Mouse (Mus musculus): Measurements from ENCODE around the gene Ift140.
"Not testable (repeated sequence)": the region's sequence is repeated elsewhere in the genome, so short reads cannot be mapped to it uniquely, and the experiment has no call there.

The Ift140 gene

GRCm38 (mm10) chr17:25117263-25117662, 101.4 kb downstream of the Ift140 start:
- peak; percentile 62 for DNase-seq (ENCODE audit: low read depth)

DNA sequence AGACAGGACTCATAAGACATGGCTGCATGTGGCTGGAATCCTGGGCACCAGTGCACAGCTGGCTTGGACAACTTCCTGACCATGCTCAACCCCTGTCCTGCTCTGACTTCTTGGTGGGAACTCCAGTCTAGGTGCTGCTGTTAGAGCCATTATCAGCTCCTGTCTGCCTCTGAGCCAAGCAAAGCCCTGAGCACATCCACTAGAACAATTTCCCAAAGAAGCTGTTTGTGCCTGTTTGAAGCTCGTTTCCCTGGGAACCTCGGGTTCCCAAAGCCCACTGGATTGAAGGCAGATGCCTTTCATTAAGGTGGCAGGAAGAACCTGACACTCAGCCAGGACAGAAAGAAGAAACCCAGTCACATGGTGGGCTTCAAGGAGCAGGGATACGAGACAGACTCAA, 104.5 kb downstream of the Ift140 start, which contains the start of gene Ptx4:
Ptx4 (plus strand) TSS at position 355 of the 400 bp plus-strand sequence.
- DNase-seq (ENCODE audit: low read depth) = no peak

GRCm38 (mm10) chr17:25123979-25124378, 108.1 kb downstream of the Ift140 start:
- DNase-seq (ENCODE audit: low read depth) = no peak

DNA sequence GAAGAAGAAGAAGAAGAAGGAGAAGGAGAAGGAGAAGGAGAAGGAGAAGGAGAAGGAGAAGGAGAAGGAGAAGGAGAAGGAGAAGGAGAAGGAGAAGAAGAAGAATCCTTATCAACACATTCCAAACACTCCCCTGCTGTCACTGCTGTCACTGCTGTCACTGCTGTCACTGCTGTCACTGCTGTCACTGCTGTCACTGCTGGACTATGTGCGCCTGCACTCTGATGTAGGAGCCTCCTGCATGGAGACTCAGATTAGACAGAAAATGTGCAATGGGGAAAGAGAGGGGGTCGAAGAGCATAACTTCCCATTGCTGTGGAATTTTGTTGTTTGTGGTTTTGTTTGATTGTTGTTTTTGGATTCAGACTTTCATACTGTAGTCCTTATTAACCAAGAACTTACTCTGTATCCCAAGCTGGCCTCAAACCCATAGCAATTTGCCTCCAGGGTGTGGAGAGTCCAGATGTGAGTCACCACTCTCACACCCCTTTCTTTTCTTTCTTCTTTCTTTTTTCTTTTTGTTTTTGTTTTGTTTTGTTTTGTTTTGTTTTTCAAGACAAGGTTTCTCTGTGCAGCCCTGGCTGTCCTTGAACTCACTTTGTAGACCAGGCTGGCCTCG, 109.7 kb downstream of the Ift140 start:
- DNase-seq (ENCODE audit: low read depth) = not testable (repeated sequence)

- DNase-seq (ENCODE audit: low read depth) = no peak
These were observed 111.2 kb downstream of the Ift140 start for GRCm38 (mm10) chr17:25127079-25127478.

GRCm38 (mm10) chr17:25127681-25128080, 111.8 kb downstream of the Ift140 start:
- DNase-seq (ENCODE audit: low read depth) = no peak

DNA sequence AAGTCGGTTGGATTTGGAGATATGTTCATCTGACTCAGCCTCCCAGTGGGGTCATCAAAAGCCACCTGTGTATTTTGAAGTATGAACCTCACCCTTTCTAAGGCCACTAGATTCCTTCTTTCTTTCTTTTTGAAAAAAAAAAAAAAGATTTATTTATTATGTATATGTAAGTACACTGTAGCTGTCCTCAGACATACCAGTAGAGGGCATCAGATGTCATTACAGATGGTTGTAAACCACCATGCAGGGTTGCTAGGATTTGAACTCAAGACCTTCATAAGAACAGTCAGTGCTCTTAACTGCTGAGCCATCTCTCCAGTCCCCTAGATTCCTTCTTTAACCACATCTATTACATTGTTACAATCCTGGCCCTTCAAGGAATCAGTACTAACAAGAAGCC, 114.2 kb downstream of the Ift140 start:
- DNase-seq (ENCODE audit: low read depth) = no peak

DNA sequence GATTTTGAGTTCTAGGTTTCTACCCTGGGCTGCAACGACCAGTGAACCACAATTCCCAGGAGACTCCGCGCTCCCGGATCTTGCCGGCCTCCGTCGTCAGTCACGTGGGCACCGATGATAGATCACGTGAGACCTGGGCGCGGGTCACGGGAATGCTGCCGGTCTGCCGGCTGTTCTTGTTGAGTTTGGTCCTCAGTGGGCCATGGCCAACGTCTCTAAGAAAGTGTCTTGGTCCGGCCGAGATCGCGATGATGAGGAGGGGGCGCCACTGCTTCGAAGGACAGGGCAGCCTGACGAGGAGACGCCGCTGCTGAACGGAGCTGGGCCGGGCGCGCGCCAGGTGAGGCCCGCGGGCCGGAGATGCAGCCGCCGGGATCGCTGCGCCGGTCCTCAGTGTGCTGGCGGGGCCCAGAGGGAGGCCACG, 117.4 kb downstream of the Ift140 start, which contains the start of gene Clcn7:
Clcn7 (plus strand) TSS at position 117 of the 424 bp plus-strand sequence.
- DNase-seq (ENCODE audit: low read depth) = peak; percentile 72

DNA sequence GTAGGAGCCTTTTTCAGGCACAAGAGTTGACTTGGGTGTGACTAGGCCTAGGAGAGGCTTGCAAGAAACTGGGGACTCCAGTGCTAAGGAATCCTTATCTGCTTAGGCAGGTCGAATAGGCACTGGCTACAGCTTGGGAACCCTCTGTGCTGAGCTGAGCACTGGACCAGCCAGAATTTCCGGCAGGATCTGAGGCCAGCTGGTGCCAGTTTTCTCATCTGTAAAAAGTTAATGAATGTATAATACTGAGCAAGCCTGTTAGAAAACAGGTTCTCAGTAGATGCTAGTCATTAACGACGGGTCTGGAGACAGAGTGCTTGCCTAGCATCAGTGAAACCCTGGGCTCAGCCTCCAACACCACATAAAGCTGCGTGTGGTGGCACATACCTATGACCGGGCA, 119.7 kb downstream of the Ift140 start:
- DNase-seq (ENCODE audit: low read depth) = no peak

- DNase-seq (ENCODE audit: low read depth) = no peak
These were observed 122.9 kb downstream of the Ift140 start for GRCm38 (mm10) chr17:25138803-25139202.

- no peak for DNase-seq (ENCODE audit: low read depth)
These were observed 124.1 kb downstream of the Ift140 start for GRCm38 (mm10) chr17:25139960-25140359.
